Mouse (Mus musculus): ENCODE data around the gene Cep85l. TPM values are rescaled to one million over a fixed set of nuclear protein-coding genes. Genes with fewer than 3 reads are reported as not detected.

Cep85l gene
- polyA plus RNA-seq, 1 experiment from 2014 or later = 3.8 TPM

DNA sequence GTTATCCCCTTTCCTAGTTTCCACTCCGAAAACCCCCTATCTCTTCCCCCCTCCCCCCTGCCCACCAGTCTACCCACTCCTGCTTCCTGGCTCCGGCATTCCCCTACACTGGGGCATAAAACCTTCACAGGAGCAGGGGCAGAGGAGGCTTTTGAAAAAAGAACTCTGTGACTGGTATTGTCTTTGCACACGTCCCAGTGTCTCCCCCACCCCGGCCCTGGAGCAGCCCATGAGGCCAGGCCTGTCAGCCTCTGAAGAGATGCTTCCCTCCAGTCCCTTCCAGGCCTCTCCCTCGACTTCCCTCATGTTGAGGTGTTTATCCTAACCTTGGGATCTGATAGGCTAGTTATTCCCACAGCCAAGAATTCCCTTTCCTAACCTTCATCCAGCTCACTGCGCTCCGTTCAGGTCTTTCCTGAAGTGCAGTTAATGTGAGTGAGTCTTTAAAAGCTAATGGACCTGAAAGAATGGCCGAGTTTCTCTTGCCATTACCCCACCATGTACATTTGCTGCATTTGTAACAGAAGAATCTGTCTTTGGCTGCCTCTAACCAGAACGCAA, 36.5 kb upstream of the Cep85l start:
- ATAC-seq (ENCODE audit: low FRiP score) = no peak
- Histone ChIP-seq H3K4me3 (ENCODE audit: low read depth, low read length) (no peak overlapping the region), H3K9me3 (ENCODE audit: control insufficient read depth, low read length) (no peaks in the 10 kb centered on the region), H3K36me3 (ENCODE audit: control insufficient read depth, insufficient read depth, low read length) (no peaks in the 10 kb centered on the region), H3K4me2 (no peak overlapping the region), H3K4me1 (ENCODE audit: control insufficient read depth, insufficient read depth, low read length) (no peaks in the 10 kb centered on the region; the same call in 1 of the 2 replicates), H3K27me3 (ENCODE audit: control insufficient read depth, insufficient read depth, low read length) (no peaks in the 10 kb centered on the region), H3K9ac (ENCODE audit: low read length) (no peak overlapping the region), H3K27ac (ENCODE audit: low read depth, low read length) (no peak overlapping the region)
- 68% methylated on average over 9 of the region's 9 CpGs for WGBS
- DNase-seq (ENCODE audit: low spot score, missing footprints) = no peak

DNA sequence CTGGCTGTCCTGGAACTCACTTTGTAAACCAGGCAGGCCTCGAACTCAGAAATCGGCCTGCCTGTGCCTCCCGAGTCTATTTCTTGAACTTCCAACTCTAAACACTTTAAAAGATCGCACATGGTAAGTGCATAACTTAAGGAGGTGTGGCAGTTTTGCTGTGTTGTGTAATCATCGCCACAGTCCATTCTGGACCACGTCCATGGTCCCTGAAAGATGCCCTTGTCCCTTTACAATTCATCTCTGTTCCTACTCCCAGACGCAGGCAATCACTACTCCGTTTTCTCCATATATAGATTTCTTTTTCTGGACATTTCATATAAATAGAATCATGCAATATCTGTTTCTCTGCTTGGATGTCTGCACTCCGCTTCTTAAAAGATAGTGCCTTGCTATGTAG, 35.5 kb upstream of the Cep85l start:
- no peak overlapping the region for H3K4me3 ChIP-seq (ENCODE audit: low read depth, low read length)
- H3K4me2 ChIP-seq = no peak overlapping the region
- no peaks in the 10 kb centered on the region for H3K9me3 ChIP-seq (ENCODE audit: control insufficient read depth, low read length)
- H3K36me3 ChIP-seq (ENCODE audit: control insufficient read depth, insufficient read depth, low read length) = no peaks in the 10 kb centered on the region
- no peak for DNase-seq (ENCODE audit: low spot score, missing footprints)
- H3K4me1 ChIP-seq (ENCODE audit: control insufficient read depth, insufficient read depth, low read length) = no peaks in the 10 kb centered on the region; the same call in 1 of the 2 replicates
- no peak overlapping the region for H3K27ac ChIP-seq (ENCODE audit: low read depth, low read length)
- WGBS = 87% methylated on average over 9 of the region's 9 CpGs
- no peaks in the 10 kb centered on the region for H3K27me3 ChIP-seq (ENCODE audit: control insufficient read depth, insufficient read depth, low read length)
- no peak for ATAC-seq (ENCODE audit: low FRiP score)
- H3K9ac ChIP-seq (ENCODE audit: low read length) = no peak overlapping the region

DNA sequence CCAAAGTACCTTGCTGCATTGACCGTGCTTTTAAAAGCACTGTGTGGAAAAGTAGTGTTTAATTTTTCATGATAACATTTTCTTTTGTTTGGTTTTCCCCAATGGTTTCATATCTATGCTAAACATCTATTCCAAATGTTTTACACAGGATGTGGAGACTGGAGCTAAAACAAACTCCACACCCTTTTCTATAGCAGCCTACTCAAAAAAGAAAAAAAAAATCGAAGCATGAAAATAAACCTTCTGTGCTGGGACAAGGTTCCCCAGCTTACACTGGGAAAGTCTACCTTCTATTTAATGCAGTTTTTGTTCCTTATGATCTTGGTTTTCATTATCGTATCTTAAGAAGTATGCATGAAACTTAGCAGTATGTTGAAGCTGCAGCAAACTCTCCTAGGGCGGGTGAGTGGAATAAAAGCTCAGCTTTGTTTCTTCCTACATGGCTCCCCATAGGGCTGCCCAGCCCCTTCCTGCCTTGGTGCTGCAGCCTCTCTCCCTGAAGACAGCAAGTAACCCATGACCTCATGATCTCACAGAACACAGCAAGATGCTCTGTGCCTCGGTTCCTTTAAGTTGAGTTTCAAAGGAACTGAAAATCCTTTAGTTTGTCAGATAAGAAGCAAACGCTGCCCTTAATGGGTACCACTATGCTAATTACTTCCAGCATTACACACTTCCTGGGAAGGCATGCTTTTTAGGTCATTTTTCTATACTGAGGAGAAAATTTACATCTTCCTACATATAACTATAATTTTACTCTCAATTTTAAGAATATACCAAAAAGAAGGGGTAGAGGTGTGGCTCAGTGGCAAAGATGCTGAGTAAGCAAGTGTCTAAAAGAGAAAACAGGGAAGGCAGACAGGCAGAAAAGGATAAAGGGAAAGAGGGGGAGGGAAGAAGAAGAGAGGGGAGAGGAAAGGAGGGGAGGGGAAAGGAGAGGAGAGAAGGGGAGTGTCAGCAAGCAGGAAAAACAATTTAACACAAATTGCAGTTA, 34.6 kb upstream of the Cep85l start:
- Histone ChIP-seq H3K27ac (ENCODE audit: low read depth, low read length) (no peak overlapping the region), H3K4me1 (ENCODE audit: control insufficient read depth, insufficient read depth, low read length) (no peaks in the 10 kb centered on the region; the same call in 1 of the 2 replicates), H3K36me3 (ENCODE audit: control insufficient read depth, insufficient read depth, low read length) (no peaks in the 10 kb centered on the region), H3K27me3 (ENCODE audit: control insufficient read depth, insufficient read depth, low read length) (no peaks in the 10 kb centered on the region), H3K4me2 (no peak overlapping the region), H3K9ac (ENCODE audit: low read length) (no peak overlapping the region), H3K9me3 (ENCODE audit: control insufficient read depth, low read length) (no peaks in the 10 kb centered on the region), H3K4me3 (ENCODE audit: low read depth, low read length) (no peak overlapping the region)
- ATAC-seq (ENCODE audit: low FRiP score) = no peak
- DNase-seq (ENCODE audit: low spot score, missing footprints) = peak; percentile 86
- 35% methylated on average over 6 of the region's 6 CpGs for WGBS

DNA sequence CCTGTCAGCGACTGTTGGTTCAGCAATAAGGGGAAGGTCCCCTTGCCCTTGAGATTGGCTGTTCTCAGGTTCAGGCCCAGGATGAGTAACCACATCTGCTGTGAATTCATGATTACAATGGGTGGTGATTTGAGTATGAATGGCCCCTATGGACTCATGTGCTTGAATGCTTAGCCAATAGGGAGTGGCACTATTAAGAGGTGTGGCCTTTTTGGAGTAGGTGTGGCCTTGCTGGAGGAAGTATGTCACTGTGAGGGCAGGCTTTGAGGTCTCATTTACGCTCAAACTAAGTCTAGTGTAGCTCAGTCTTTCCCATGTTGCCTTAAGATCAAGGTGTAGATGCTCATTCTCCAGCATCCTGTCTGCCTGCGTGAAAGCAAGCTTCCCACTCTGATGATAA, 33.2 kb upstream of the Cep85l start:
- H3K9me3 ChIP-seq (ENCODE audit: control insufficient read depth, low read length) = no peaks in the 10 kb centered on the region
- ATAC-seq (ENCODE audit: low FRiP score) (no peak), DNase-seq (ENCODE audit: low spot score, missing footprints) (no peak)
- H3K4me1 ChIP-seq (ENCODE audit: control insufficient read depth, insufficient read depth, low read length) = no peaks in the 10 kb centered on the region; the same call in 1 of the 2 replicates
- 85% methylated on average over 3 of the region's 3 CpGs for WGBS
- H3K4me2 ChIP-seq = no peak overlapping the region
- no peaks in the 10 kb centered on the region for H3K27me3 ChIP-seq (ENCODE audit: control insufficient read depth, insufficient read depth, low read length)
- no peak overlapping the region for H3K4me3 ChIP-seq (ENCODE audit: low read depth, low read length)
- H3K36me3 ChIP-seq (ENCODE audit: control insufficient read depth, insufficient read depth, low read length) = no peaks in the 10 kb centered on the region
- H3K27ac ChIP-seq (ENCODE audit: low read depth, low read length) = no peak overlapping the region
- H3K9ac ChIP-seq (ENCODE audit: low read length) = no peak overlapping the region

DNA sequence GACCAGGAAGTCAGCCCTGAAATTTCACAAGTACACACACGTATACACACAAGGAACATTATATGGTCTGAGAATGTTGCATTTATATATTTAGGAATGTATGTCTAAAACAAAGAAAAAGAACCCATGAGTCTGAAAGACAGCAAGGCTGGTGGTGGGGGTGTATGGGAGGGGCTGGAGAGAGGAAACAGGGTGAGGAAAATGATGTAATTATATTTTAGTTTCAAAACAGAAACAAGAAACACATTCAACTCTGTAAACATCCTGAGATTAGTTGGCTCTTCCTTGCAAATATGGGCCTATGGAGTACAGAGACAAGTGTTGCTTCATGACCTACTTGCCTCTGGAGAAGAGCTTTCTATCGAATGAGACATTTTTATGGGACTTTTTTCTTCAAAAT, 32.4 kb upstream of the Cep85l start:
- no peaks in the 10 kb centered on the region for H3K9me3 ChIP-seq (ENCODE audit: control insufficient read depth, low read length)
- H3K27ac ChIP-seq (ENCODE audit: low read depth, low read length) = no peak overlapping the region
- no peak overlapping the region for H3K4me3 ChIP-seq (ENCODE audit: low read depth, low read length)
- H3K4me2 ChIP-seq = no peak overlapping the region
- no peak overlapping the region for H3K9ac ChIP-seq (ENCODE audit: low read length)
- 91% methylated on average over 2 of the region's 2 CpGs for WGBS
- no peak for DNase-seq (ENCODE audit: low spot score, missing footprints)
- H3K36me3 ChIP-seq (ENCODE audit: control insufficient read depth, insufficient read depth, low read length) = no peaks in the 10 kb centered on the region
- H3K4me1 ChIP-seq (ENCODE audit: control insufficient read depth, insufficient read depth, low read length) = no peaks in the 10 kb centered on the region; the same call in 1 of the 2 replicates
- H3K27me3 ChIP-seq (ENCODE audit: control insufficient read depth, insufficient read depth, low read length) = no peaks in the 10 kb centered on the region
- no peak for ATAC-seq (ENCODE audit: low FRiP score)

DNA sequence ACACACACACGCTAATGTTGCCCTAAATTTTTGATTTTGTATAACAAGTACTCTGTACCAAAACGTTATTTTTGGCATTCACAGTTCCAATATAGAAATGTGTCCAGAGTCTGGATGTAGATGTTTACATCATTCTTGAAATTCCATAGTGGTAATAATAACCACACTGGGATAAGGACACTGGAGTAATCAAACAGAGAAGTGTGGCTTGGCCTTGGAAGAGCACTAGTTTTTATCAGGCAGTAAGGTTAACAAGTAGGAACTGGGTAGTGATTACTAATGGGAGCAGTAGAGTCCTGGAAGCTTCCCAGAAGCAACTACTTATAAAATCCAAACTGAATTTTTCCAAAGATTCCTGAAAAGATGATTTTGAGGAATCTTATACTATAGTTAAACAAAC, 31.1 kb upstream of the Cep85l start:
- 74% methylated on average over 2 of the region's 2 CpGs for WGBS
- Histone ChIP-seq H3K9ac (ENCODE audit: low read length) (no peak overlapping the region), H3K4me1 (ENCODE audit: control insufficient read depth, insufficient read depth, low read length) (no peaks in the 10 kb centered on the region; the same call in 1 of the 2 replicates), H3K27me3 (ENCODE audit: control insufficient read depth, insufficient read depth, low read length) (no peaks in the 10 kb centered on the region), H3K27ac (ENCODE audit: low read depth, low read length) (no peak overlapping the region), H3K9me3 (ENCODE audit: control insufficient read depth, low read length) (no peaks in the 10 kb centered on the region), H3K4me2 (no peak overlapping the region), H3K4me3 (ENCODE audit: low read depth, low read length) (no peak overlapping the region), H3K36me3 (ENCODE audit: control insufficient read depth, insufficient read depth, low read length) (no peaks in the 10 kb centered on the region)
- ATAC-seq (ENCODE audit: low FRiP score) = no peak
- DNase-seq (ENCODE audit: low spot score, missing footprints) = no peak

DNA sequence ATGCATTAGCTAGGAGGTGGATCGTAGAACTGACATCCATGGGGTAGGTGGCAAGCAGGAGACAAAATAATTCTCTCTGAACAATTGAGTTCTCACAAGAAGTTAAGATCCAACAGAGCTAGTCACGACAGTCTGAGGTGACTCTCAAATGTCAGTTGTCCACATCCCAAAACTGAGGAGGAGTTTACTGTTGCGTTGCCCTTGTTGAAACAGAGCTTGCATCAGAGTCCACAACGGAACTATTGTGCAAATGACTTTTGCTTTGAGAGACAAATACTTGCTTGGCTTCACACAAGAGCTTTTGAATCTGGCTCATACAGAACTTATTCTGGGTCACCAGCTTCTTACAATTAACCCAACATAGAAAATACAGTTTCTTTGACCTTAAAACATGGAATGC, 27.7 kb upstream of the Cep85l start:
- Histone ChIP-seq H3K36me3 (ENCODE audit: control insufficient read depth, insufficient read depth, low read length) (no peaks in the 10 kb centered on the region), H3K4me2 (no peak overlapping the region), H3K27ac (ENCODE audit: low read depth, low read length) (no peak overlapping the region), H3K9ac (ENCODE audit: low read length) (no peak overlapping the region), H3K27me3 (ENCODE audit: control insufficient read depth, insufficient read depth, low read length) (no peaks in the 10 kb centered on the region), H3K4me1 (ENCODE audit: control insufficient read depth, insufficient read depth, low read length) (no peaks in the 10 kb centered on the region), H3K9me3 (ENCODE audit: control insufficient read depth, low read length) (no peaks in the 10 kb centered on the region), H3K4me3 (ENCODE audit: low read depth, low read length) (no peak overlapping the region)
- ATAC-seq (ENCODE audit: low FRiP score) (no peak), DNase-seq (ENCODE audit: low spot score, missing footprints) (no peak)
- WGBS = 83% methylated on average over 4 of the region's 4 CpGs

DNA sequence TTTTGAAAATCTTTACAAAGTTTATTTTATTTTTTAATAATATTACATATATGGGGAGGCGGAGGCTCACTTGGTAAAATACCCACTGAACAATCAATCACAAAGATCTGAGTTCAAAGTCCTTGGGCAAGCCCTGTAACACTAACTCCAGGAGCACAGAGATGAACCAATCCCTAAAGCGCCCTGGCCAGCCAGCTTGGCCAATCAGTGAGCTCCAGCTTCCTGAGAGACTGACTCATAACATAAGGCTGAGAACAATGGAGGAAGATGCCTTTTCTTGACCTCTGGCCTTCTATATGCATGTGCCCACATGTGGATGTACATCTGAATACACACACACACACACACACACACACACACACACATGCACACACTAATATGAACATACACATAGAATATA, 27.1 kb upstream of the Cep85l start:
- ATAC-seq (ENCODE audit: low FRiP score) (no peak), DNase-seq (ENCODE audit: low spot score, missing footprints) (no peak)
- Histone ChIP-seq H3K27me3 (ENCODE audit: control insufficient read depth, insufficient read depth, low read length) (no peaks in the 10 kb centered on the region), H3K4me2 (no peak overlapping the region), H3K4me1 (ENCODE audit: control insufficient read depth, insufficient read depth, low read length) (no peaks in the 10 kb centered on the region), H3K36me3 (ENCODE audit: control insufficient read depth, insufficient read depth, low read length) (no peaks in the 10 kb centered on the region), H3K9ac (ENCODE audit: low read length) (no peak overlapping the region), H3K4me3 (ENCODE audit: low read depth, low read length) (no peak overlapping the region), H3K9me3 (ENCODE audit: control insufficient read depth, low read length) (no peaks in the 10 kb centered on the region), H3K27ac (ENCODE audit: low read depth, low read length) (no peak overlapping the region)
- 92% methylated on average over 2 of the region's 2 CpGs for WGBS

DNA sequence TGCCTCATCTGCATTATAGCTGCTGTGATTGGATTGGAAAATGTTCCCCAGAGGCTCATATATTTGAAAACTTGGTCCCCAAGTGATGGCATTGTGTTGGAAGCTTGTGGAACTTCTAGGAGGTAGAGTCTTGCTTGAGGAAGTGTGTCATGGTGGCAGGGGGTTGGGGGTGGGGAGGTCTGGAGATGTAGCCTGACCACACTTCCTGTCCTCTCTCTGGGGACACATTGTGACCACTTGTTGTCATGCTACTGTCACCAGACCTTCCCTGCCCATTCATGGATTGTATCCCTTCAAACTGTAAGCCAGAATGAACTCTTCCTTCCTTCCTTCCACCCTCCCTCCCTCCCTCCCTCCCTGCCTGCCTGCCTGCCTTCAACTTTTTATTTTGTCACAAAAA, 22.5 kb upstream of the Cep85l start:
- Histone ChIP-seq H3K27ac (ENCODE audit: low read depth, low read length) (no peak overlapping the region), H3K4me3 (ENCODE audit: low read depth, low read length) (no peak overlapping the region), H3K27me3 (ENCODE audit: control insufficient read depth, insufficient read depth, low read length) (no peaks in the 10 kb centered on the region), H3K9ac (ENCODE audit: low read length) (no peak overlapping the region), H3K9me3 (ENCODE audit: control insufficient read depth, low read length) (no peaks in the 10 kb centered on the region), H3K4me1 (ENCODE audit: control insufficient read depth, insufficient read depth, low read length) (peaks cover 4% of the 10 kb centered on the region; the same call in 1 of the 2 replicates), H3K4me2 (no peak overlapping the region), H3K36me3 (ENCODE audit: control insufficient read depth, insufficient read depth, low read length) (no peaks in the 10 kb centered on the region)
- no peak for ATAC-seq (ENCODE audit: low FRiP score)
- no peak for DNase-seq (ENCODE audit: low spot score, missing footprints)
